Mouse (Mus musculus) large intestine, adult 2 months (tissue): Measurements from ENCODE around the gene Nphp1. TPM values are rescaled to one million over a fixed set of nuclear protein-coding genes. Genes with fewer than 3 reads are reported as not detected.

Source experiments
- DNase-seq: peaks from one replicate; pipeline ENCODE4 v3.0.0-alpha.2; 2012; ENCODE audit warnings: low read depth, low spot score
- WGBS: fragments of 180-500 bp; shearing (Covaris S2); methylation state at CpG from one replicate; pipeline ENCODE4 v1.1.7; 2018; 5-methylcytosine and 5-hydroxymethylcytosine counted together
- polyA plus RNA-seq: library from polyadenylated mRNA; depleted of rRNA; stranded (reverse); fragments of >200 nt; gene quantifications from 2 replicates; pipeline ENCODE4 v1.2.3, GENCODE M21; 2012; rRNA removed

Gene Nphp1
- 3.5 and 4.2 TPM in 2 replicates for polyA plus RNA-seq

DNA sequence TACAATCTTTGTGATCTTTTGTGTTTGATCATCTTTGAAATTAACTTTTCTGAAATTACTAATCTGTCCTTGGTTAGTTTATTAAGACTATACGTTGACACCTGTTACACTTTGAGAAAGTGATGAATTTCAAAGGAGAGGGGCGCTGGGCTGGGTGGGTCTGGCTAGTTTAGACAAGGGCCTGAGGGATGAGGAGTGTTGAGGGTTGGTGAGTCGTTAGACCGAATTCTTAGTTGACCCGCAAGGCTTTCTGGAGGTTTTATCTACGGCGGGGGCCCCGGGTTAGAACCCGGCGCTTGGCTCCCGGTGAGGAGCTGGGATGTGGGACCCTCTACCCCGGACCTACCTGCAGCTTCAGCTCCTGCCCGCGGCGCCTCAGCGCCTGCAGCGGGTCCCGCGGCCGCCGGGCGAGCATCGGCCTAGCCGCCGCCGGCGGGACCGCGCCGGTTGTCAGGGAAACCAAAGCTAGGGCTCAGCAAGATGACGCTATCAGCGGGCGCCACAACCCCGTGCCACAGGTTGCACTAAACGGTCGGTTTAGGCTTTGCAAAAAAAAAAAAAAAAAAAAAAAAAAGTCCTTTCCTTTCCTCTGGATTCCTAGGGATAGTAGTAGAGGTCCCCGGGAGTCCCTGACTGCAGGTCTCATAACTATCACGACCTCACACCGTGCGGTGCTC is at the start of gene Nphp1:
Gene Nphp1 (minus strand): TSS at position 458 of the 677 bp plus-strand sequence.
- WGBS: under 1% methylated on average over 40 of the region's 40 CpGs
- peak; percentile 47 for DNase-seq

DNA sequence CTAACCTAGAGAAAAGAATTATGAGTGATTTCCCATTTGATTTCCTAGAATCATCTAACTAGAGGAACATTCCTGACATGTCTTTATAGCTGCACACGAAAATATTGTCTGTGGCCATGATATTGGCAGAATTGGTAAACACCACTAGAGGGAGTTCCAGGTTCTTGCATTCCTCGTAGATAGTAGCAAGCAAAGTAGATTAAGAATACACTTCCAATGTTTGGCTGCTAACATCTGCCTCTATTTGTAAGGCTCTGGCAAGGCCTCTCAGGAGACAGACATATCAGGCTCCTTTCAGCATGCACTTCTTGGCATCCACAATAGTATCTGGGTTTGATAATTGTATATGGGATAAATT is 44.1 kb upstream of the Nphp1 start:
- 7% methylated on average over 2 of the region's 2 CpGs for WGBS
- DNase-seq: no peak

DNA sequence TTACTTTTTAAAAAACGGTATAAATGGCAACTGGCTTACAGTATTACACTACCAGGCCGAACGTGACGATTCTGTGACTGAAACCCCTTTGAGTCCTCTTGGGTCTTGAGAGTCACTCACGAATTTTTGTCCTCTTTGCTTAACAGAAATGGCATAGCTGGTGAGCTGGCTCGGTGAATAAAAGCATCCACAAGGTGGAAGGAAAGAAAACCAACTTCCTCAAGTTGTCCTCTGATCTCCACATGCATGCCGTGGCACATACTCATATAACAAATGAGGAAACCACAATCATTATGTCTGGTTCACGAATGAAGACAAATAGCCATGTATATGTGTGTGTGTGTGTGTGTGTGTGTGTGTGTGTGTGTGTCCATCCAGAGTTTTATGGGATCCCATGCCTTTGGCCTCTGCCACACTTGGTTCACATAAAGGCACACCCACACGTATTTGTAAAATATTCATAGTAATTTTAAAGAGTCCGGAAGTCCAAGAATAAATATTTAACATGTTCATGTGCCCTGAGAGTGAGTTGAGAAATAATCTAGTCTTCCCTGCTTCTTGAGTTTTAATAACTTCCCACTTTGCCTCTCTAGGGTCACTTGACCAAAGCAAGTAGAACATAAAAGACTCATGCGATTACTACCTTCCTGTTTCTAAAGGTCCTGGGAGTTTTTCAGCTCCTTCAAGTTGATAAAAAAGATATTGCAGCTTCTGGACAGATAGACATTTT is 43.6 kb upstream of the Nphp1 start:
- peak; percentile 14 for DNase-seq

DNA sequence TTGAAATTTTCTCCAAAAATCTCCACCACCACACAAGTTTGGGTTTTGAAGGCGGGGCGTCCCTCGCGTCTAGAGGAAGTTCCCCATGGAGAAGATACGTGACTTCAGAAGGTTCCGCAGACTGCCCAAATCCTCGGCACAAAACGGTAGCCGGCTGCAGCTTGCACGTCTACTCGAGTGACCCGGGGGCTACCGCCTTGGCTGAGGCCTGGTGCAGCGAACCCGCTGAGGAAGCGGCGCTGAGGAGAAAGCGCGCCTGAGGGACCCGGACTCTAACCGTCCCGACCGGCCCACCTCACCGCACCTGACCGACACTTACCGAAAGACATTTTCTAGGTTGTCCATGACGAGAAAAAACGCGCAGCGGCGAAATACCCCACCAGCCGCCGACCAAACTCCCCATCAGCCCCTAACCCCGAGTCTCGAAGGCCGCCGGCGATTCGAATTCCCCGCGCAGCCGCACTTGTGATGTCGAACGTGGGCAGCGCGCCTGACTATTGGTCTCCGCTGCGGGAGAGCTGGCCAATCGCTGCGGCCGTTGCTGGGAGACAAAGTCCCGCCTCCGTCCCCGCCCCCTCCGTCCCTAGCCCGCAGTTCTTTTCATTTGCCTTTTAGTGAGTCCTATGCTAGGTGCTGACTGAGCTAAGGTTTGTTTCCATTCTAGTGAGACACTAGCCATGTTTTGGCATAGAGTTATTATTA is 42.9 kb upstream of the Nphp1 start, which contains the start of gene Bub1:
Gene Bub1 (minus strand): TSS at position 465 of the 702 bp plus-strand sequence.
- DNase-seq: peak; percentile 67
- WGBS: 1% methylated on average over 56 of the region's 56 CpGs

More for the DNA sequence above, 43.6 kb upstream of the Nphp1 start:
- 14% methylated on average over 11 of the region's 11 CpGs for WGBS

DNA sequence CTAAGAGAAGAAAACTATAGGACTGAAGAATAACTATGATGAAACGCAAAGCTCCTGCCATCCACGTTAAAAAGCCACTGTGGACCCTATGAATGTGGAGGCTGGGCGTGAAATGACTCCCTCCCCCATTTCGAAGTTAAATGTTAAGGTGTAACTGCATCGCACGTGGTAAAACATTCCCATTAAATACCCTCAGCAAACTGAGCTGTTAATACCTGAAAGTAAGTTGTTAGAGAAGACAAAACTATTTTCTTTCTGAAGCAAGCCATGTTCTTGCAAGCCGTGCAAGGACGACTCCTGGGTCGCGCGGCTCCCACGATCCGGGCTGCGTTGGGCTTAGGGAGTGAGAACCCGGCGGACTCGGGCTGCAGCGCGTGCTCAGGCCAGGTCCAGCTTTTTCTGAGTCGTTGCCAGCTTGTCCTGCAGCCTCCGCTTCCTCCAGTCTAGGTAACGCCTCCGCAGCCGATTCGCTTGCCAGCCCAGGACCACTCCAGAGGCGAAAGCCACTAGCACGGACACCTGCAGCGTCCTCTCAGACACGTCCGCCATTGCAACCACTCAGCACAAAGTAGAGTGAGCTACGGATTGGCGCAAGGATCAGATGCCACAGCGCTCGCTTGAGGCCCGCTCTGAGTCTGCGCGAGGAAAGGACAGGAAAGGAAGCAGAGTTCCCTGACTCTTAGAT is 3.4 kb upstream of the Nphp1 start, which contains the start of gene Mtln:
Gene Mtln (minus strand): TSS at position 570 of the 685 bp plus-strand sequence.
- peak; percentile 83 for DNase-seq
- 1% methylated on average over 37 of the region's 37 CpGs for WGBS

DNA sequence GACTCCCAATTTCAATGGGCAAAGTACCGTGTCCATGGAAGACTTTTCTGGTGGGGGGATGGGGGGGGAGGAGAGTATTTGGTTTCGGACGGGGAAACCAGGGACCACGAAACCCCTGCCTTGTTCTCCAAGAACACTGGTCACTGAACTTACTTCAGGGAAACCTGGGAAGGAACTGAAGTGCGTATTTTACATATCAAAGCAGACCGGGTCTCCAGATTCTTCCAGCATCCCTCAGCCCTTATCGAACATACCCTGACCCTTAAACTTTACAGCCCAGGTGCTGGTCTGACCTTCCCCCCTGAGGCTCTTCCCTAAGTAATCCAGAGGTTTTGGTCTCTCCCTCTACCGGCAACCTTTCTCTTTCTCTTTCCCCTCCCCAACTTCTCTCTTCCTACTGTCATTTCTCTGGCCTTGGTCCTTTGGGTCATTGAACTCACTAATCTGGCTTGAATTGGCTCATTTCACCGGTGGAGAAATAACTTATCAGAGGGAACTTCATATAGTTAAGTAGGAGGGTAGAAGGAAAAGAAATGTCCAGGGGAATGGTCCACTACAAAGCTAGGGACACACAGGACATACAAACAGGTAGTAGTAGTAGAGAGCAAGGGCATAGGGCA is 1.1 kb upstream of the Nphp1 start:
- WGBS: 40% methylated on average over 9 of the region's 9 CpGs

DNA sequence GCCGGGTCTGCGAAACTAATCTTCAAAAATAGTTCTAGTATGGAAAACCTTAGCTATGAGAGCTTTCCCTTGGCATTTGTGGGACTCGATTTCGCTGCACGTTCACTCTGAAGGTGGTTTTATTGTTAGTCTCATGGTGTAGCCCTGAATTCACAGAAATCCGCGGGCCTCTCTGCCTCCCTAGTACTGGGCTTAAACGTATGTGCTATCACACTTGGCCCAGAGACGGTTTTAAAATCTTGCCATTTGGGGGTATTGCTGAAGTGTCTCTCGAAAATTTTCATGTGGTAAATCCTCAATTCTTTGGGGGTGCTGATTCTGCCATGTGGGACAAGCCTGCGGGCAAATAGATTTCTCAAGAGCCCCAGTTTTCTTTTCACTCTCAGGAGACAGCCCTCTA is 441 bp upstream of the Nphp1 start:
- DNase-seq: no peak
- 3% methylated on average over 11 of the region's 11 CpGs for WGBS

More for the DNA sequence above, 1.1 kb upstream of the Nphp1 start:
- no peak for DNase-seq

DNA sequence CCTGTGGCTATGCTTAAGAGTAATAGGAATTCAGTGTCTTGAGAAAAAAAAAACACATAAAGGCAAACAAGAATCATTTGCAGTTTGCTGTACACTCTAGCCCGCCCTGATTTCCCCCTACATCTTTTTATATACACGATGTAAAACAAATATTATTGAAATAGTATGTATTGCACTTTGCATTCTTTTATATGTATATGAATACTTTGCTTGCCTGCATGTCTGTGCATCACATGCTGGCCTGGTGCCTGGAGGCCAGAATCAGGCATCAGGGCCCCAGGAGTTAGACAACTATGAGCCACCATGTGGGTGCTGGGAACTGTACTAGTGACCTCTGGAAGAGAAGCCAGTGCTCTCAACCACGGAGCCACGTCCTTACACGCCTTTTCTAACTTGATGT is 1.5 kb downstream of the Nphp1 start:
- WGBS: 86% methylated on average over 5 of the region's 5 CpGs

DNA sequence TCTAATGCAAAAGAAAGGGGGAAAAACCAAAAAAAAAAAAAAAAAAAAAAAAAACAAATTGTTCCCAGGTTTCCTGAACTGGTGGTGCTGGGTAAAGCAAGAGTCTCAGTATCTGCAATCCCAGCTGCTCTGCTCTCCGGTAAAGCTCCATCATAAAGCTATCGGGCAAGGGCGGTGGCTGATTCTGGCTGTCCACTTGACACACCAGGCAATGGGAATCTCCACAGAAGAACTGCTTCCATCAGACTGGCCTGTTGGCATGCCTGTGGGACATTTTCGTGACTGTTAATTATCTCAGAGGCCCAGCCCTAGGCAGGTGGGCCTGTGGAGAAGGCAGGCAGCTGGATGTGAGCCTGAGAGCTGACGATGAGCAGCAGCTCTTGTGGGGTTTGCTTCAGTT is 10.2 kb downstream of the Nphp1 start:
- WGBS: 87% methylated on average over 5 of the region's 5 CpGs
- DNase-seq: no peak

More for the DNA sequence above, 1.5 kb downstream of the Nphp1 start:
- DNase-seq: no peak

DNA sequence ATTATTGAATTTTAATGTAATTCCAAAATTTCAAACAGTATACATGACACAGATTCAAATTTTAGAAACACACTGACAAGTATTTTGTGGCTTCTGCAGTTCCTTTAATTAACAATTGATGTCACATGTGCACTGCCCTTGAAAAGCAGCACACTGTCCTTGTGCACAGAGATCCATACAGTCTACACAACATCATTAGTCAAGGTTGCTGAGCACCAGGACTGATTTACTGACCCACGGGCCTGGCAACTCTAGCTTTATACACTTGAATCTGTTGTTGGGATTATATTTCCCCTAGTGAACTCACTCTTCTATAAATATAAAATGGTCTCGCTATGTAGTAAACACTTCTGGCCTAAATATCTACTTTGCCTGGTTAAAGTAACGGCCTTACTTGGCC is 13.7 kb downstream of the Nphp1 start:
- WGBS: 76% methylated on average over 3 of the region's 3 CpGs
- DNase-seq: no peak

DNA sequence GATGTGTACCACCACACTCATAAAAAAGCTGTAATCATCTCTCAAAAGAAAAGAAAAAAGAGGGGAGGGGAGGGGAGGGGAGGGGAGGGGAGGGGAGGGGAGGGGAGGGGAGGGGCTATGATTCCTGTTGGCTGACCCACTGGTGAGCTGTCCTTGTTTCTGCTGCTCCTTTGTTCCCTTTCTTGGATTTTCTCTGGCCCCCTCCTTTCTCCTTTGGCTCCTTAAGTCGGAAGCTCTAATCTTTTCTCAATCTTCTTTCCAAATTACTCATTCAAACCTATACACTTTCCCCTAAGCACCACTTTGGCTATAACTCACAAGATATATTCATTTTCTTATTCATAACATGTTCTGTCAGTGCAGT is 14.1 kb downstream of the Nphp1 start:
- WGBS: 64% methylated on average over 1 of the region's 1 CpGs
- no peak for DNase-seq

DNA sequence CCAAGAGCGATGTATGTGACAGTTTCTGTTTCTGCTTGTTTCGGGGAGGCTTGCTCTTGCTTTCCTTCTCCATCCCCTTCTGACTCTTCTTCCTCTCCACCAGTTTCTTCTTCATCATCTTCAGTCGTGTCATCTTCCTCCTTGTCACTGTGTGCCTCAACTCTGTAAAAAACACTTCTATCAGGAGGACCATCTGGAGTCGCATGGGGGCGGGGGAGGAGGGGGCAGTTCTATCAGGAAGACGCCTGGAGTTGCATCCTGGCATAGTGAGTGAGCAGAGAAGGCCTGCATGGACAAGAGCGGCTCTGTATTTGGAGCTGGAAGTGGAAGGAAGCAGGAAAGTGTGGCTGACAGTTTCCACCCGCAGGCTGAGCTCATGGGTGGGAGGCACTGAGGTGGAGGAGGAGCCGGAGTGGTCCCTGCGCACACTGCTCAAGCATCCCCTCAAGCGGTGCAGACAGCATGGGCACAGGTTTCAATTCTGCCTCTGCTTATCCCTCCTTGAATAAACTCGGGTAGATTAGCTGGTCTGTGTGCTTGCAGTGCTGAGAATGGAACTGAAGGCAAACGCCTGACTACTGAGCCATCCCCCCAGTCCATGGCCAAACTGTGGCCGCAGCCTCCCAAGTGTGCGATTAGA is 14.6 kb downstream of the Nphp1 start:
- 73% methylated on average over 15 of the region's 15 CpGs for WGBS
- DNase-seq: no peak

DNA sequence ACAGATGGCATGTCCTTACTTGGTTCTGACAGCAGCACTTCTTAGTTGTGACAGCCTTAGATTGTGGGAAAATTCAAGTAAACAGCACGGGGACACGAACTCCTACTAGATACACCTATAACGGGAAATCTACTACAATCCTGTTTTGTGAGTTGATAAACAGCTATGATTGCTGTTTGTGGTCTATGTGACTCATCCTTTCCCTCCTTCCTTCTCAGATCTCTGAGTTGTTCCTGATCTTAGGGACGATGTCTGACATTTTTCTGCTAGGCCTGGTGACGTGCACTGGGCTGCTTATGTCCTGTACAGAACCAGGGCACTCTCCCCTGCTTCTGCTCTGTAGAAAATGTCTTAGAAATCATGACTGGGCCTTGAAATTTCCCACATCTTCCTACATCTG is 27.1 kb downstream of the Nphp1 start:
- no peak for DNase-seq

DNA sequence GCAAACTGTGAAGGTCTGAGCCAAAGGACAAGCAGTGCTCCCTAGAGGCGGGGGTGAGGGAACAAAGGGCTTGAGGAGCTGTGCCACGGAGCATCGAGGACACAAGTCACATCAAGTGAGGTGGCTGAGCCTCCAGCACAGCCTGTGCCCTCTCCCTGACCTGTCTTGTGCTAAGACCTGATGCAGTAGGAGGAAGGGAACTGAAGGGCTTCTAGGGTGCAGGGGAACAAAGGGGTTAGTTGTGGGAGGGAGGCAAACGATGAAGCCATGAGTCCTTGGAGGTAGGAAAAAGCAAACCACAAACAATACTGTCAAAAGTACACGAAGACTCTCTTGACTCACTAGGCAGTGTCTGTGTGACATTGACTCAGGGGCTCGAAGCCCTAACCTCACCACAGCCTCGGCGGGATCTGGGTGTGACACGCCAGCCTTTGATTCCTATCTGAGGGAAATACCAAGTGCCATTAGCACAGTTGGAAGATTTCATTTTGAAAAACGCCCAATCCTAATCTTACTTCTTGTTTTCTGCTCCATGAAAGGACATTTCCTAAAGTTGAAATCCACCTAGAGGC is 28.2 kb downstream of the Nphp1 start:
- 68% methylated on average over 10 of the region's 10 CpGs for WGBS
- no peak for DNase-seq

More for the DNA sequence above, 27.1 kb downstream of the Nphp1 start:
- 73% methylated on average over 5 of the region's 5 CpGs for WGBS

DNA sequence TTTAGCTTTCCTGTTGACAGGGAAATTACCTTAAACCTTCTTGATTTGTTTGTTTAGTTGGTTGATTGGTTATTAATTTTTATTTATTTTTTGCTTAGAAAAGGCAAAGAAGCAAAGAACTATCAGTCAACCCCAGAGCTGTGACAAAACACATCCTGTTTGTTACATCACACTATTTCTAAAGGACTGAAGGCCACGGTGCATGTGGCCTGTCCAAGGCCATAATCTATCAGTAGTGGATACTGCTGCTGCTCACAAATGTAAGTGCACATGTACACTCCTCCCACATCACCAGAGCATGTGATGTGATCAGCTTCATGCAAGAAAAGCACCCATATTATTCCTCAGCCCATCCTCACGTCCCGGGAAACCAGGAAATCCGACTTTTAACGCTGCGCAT is 28.7 kb downstream of the Nphp1 start:
- 89% methylated on average over 6 of the region's 6 CpGs for WGBS
- DNase-seq: no peak

DNA sequence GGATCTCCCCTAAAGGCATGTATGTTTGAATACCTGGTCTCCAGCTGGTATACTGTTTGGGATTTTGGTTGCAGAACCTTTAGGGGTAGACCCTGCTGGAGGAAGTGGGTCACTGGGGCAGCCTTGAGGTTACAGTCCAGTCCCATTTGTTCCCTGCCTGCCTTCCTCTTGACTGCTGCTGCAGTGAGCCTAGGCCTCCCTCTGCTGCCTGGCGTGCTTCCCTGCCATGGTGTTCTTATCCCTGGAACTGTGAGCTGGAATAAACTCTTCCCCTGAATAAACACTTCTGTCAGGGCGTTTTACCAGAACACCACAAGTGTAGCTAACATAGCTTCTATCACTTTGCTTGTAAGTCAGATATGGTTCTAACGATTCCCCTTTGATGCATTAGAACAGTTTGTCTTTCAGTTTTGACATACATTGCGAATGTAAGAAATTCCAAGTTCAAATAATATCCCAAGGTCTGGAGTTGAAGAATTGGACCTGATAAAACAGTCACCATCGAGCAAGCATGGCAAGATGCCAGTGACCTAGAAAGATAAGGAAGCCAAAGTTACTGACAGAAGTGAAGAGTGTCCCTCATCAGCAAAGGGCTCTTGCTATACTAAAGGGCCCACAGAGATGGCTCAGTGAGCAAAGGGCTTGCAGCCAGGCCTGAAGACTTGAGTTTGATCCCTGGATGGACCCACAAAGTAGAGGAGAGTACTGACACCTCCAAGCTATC is 29.4 kb downstream of the Nphp1 start:
- DNase-seq: no peak
- WGBS: 68% methylated on average over 5 of the region's 5 CpGs

DNA sequence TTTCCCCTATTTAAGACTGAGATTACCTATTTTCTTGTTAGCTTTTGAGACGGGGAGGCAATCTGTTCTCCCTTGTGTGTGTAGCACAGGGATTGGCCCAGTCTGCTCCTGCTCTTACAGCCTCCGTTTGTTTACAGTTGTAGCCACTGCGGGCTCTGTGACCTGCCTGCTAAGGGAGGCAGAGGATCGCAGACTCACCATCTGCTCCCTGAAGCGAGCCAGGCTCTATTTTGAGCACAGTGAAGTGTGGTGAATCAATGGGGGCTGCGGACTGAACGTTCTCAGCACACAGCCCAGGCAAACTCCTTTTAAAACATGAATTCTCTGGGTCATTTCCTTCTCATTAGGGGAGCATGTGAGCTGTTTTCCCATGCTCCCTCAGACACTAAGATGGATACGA is 31.5 kb downstream of the Nphp1 start:
- DNase-seq: no peak
- 60% methylated on average over 8 of the region's 8 CpGs for WGBS

DNA sequence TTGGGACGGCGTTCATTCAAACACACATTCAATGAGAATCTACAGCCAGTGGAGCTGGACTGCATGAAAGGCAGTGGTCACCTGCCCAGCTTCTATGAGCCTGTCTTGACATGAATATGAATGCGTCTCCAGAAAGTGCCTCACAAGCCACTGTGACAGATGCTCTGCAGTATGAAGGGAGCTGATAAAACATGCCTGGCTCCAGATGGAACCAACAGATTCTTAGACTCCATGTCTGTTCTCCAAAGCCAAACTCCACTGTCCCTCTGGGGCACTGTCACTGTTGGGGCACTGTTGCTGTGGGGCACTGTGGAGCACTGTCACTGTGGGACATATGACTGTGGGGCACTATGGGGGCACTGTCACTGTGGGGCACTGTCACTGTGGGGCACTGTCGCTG is 34.6 kb downstream of the Nphp1 start:
- 96% methylated on average over 4 of the region's 4 CpGs for WGBS
- no peak for DNase-seq
